Comparison of ENCODE assay signal across 20 mouse cellular contexts in the genomic region with DNA sequence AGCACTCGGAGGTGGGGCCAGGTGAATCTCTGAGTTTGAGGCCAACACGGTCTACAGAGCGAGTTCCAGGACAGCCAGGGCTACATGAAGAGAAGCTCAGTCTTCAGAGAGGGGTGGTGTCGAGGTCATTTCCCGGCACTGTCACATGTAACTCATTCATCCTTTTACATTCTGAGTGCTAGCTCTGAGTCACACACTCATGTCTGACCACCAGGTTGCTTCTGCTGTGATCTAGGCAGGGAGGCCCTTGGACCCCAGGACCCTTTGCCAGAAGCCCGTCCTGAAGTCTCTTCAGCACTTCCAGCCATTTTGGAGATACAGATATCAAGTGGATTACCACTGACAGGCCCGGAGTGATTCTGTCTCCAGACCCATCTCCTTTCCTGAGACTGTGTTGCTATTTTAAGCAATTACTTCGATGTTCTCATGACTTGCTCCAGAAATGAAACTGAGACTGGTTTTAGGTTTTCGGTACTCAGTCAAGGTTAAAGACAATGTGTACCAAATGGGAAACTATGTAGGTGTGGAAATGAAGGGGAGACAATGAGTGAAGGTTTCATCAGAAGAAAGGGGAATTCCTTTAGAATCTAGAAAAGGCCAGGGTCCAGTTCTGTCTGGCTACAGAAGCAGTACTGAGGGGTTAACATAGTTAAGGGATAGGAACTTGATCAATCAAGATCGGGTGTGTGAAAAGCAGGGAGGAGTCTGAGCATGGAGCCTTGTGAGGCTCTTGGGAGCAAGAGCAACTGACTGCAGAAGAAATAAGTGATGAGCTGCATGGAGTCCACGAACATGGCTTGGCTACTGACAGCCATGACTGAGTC. TPM values are rescaled to one million over a fixed set of nuclear protein-coding genes. Genes with fewer than 3 reads are reported as not detected.
A peak's percentile ranks its signal among the peaks of the same experiment; 100 is the strongest.
DNase-seq lines count a peak whose midpoint lies in the region; ATAC-seq and TF ChIP-seq lines count a peak whose summit lies in the region.
"Had no signal": no experiment of that assay in that cellular context is flagged by ENCODE, and none has a peak within 500 bp of the region (broad histone marks: within the 10 kb centered on the region; RNA-seq: fewer than 3 reads in every experiment).

No protein-coding gene starts in this region.

- H3K4me1 ChIP-seq in heart, postnatal 0 days (ENCODE audit: control insufficient read depth, insufficient read depth): peaks cover 29% of the 10 kb centered on the region
- H3K4me1 ChIP-seq in thymus, adult 2 months (replicated peaks; ENCODE audit: control insufficient read depth, insufficient read depth, low read length): peaks cover 37% of the 10 kb centered on the region
- peaks cover 17% of the 10 kb centered on the region; the same call in 1 of the 2 replicates for H3K4me1 ChIP-seq in small intestine, adult 2 months (ENCODE audit: control insufficient read depth, insufficient read depth, insufficient read length, low read length)
- H3K4me1 ChIP-seq: embryonic facial prominence, embryonic 12.5 days had no signal

- no peaks in the 10 kb centered on the region for H3K9me3 ChIP-seq in heart, postnatal 0 days (replicated peaks; ENCODE audit: control insufficient read depth, low read length)
- H3K9me3 ChIP-seq: embryonic facial prominence, embryonic 12.5 days; forebrain, embryonic 10.5 days; G1E had no signal

- TF ChIP-seq POLR2A in thymus, adult 2 months (IDR thresholded peaks at IDR 0.05; ENCODE audit: control insufficient read depth, extremely low read depth, insufficient read depth, low read length, poor library complexity): no peak
- TF ChIP-seq POLR2A in small intestine, adult 2 months (IDR thresholded peaks at IDR 0.05; ENCODE audit: low read depth, low read length): no peak

- DNase-seq in adrenal gland, adult (ENCODE audit: inconsistent age in 2 of 2, low spot score in 1 of 2): peak; percentile 46 to 75
- DNase-seq in adrenal gland, postnatal 36 days: no peak
- no peak for DNase-seq in heart, postnatal 0 days (ENCODE audit: low spot score)
- no peak for DNase-seq in heart, postnatal 10 days
- DNase-seq in thymus, adult 2 months: no peak
- DNase-seq in thymus, postnatal 14 days: no peak
- DNase-seq in left cerebral cortex, adult 9 months (ENCODE audit: low spot score in 2 of 2): no peak
- DNase-seq: cerebellum, adult 11 months; lung, postnatal 14 days; midbrain, embryonic 14.5 days had no signal

- intact Hi-C loops in heart, postnatal 10 days (cut with DNase I): no loop called here

- H3K9ac ChIP-seq in heart, postnatal 0 days (replicated peaks; ENCODE audit: low read depth, low read length): no peak overlapping the region
- H3K9ac ChIP-seq: embryonic facial prominence, embryonic 12.5 days; liver, embryonic 14.5 days had no signal

- TF ChIP-seq CTCF in heart, postnatal 0 days (IDR thresholded peaks at IDR 0.05; ENCODE audit: low read depth): no peak
- no peak for TF ChIP-seq CTCF in thymus, adult 2 months (IDR thresholded peaks at IDR 0.05; ENCODE audit: borderline replicate concordance, control insufficient read depth, extremely low read depth, insufficient read depth, low read length, poor library complexity)
- TF ChIP-seq CTCF in small intestine, adult 2 months (IDR thresholded peaks at IDR 0.05; ENCODE audit: extremely low read depth, insufficient read length, insufficient replicate concordance, low read depth, low read length): no peak

- H3K4me3 ChIP-seq in heart, postnatal 0 days (ENCODE audit: low read depth, low read length): no peak overlapping the region
- no peak overlapping the region for H3K4me3 ChIP-seq in thymus, adult 2 months (ENCODE audit: control insufficient read depth, insufficient read depth, low read length)
- no peak overlapping the region for H3K4me3 ChIP-seq in small intestine, adult 2 months (ENCODE audit: low read depth, low read length)
- H3K4me3 ChIP-seq: embryonic facial prominence, embryonic 12.5 days; forebrain, embryonic 10.5 days had no signal

- no peaks in the 10 kb centered on the region for H3K27me3 ChIP-seq in heart, postnatal 0 days (ENCODE audit: control insufficient read depth, insufficient read depth, low read length)
- no peaks in the 10 kb centered on the region for H3K27me3 ChIP-seq in thymus, adult 2 months (ENCODE audit: control insufficient read depth, insufficient read depth, low read length)
- no peaks in the 10 kb centered on the region for H3K27me3 ChIP-seq in small intestine, adult 2 months (ENCODE audit: control insufficient read depth, insufficient read depth, low read length)
- H3K27me3 ChIP-seq: embryonic facial prominence, embryonic 12.5 days had no signal

- no peak overlapping the region for H3K4me2 ChIP-seq in heart, postnatal 0 days (ENCODE audit: low read depth, low read length)
- H3K4me2 ChIP-seq: embryonic facial prominence, embryonic 12.5 days had no signal

- H3K27ac ChIP-seq in heart, postnatal 0 days (ENCODE audit: low read depth): peak overlapping the region; percentile 19
- peak overlapping the region; percentile 72 for H3K27ac ChIP-seq in thymus, adult 2 months (ENCODE audit: control insufficient read depth, insufficient read depth, low read length)
- peak overlapping the region; percentile 6; the same call in 1 of the 2 replicates for H3K27ac ChIP-seq in small intestine, adult 2 months (ENCODE audit: insufficient read depth, low read depth, low read length)
- H3K27ac ChIP-seq: embryonic facial prominence, embryonic 12.5 days; forebrain, embryonic 10.5 days; liver, embryonic 14.5 days had no signal

- peaks cover 12% of the 10 kb centered on the region for H3K36me3 ChIP-seq in heart, postnatal 0 days (replicated peaks; ENCODE audit: control insufficient read depth, insufficient read depth, low read length)
- peaks cover 22% of the 10 kb centered on the region for H3K36me3 ChIP-seq in thymus, adult 2 months (ENCODE audit: control insufficient read depth, insufficient read depth, low read length)
- H3K36me3 ChIP-seq in small intestine, adult 2 months (ENCODE audit: control insufficient read depth, insufficient read depth, low read length): peaks cover 34% of the 10 kb centered on the region

- no peak for TF ChIP-seq EP300 in heart, postnatal 0 days (IDR thresholded peaks at IDR 0.05; ENCODE audit: low read depth)

- ATAC-seq in heart, postnatal 0 days (ENCODE audit: insufficient read depth, low read depth): no peak; the same call in 1 of the 2 replicates

- WGBS in heart, postnatal 0 days: 57% methylated on average over 11 of the region's 11 CpGs
- 72% methylated on average over 11 of the region's 11 CpGs for WGBS in thymus, adult 2 months
- WGBS in small intestine, adult 2 months: 74% methylated on average over 11 of the region's 11 CpGs

RNA-seq across cellular contexts. Expression of gene Cflar, which starts 11.0 kb away (rescaled TPM):
- total RNA-seq in adrenal gland, postnatal 36 days (2021): 100 to 1,000 TPM; 110 to 114 TPM
- total RNA-seq in heart, postnatal 0 days (2014; rRNA removed; ENCODE audit: low replicate concordance): 44.4 and 102 TPM in 2 replicates
- 49.8 and 53.6 TPM in 2 replicates for polyA plus RNA-seq in heart, postnatal 0 days (2015; fragmentation: Nextera tagmentation; extraction: Ambion mirVana)
- total RNA-seq in heart, postnatal 10 days (2021): 10 to 100 TPM; 65.7 to 68.1 TPM
- polyA plus RNA-seq in thymus, adult 2 months (2012; rRNA removed): 78.4 and 83.9 TPM in 2 replicates
- polyA plus RNA-seq in small intestine, adult 2 months (2012; rRNA removed): 9.8 and 29.5 TPM in 2 replicates

RNA-seq across cellular contexts. Expression of gene Als2cr12, which starts 26.5 kb away (rescaled TPM):
- total RNA-seq in adrenal gland, postnatal 36 days (2021): 1 to 10 TPM in 1 of 2 experiments, under 1 TPM in 1; 0.86 to 3.0 TPM
- total RNA-seq in heart, postnatal 0 days (2014; rRNA removed; ENCODE audit: low replicate concordance): not detected in 2 replicates
- not detected in 2 replicates for polyA plus RNA-seq in heart, postnatal 0 days (2015; fragmentation: Nextera tagmentation; extraction: Ambion mirVana)
- total RNA-seq in heart, postnatal 10 days (2021): under 1 TPM in 1 of 2 experiments, not detected in 1; 0.60 TPM
- polyA plus RNA-seq in thymus, adult 2 months (2012; rRNA removed): 0.16 and 0.37 TPM in 2 replicates
- polyA plus RNA-seq in small intestine, adult 2 months (2012; rRNA removed): 0.06 and 0.47 TPM in 2 replicates
- total RNA-seq: heart, adult 18-20 months; hematopoietic stem cell, adult 5-6 weeks; left cerebral cortex, adult 8-10 months had no signal
- polyA plus RNA-seq: embryonic facial prominence, embryonic 12.5 days; forebrain, embryonic 10.5 days; G1E; intestine, embryonic 14.5 days; liver, embryonic 14.5 days; midbrain, embryonic 14.5 days; neural tube, embryonic 11.5 days had no signal

Comparison
In these comparisons a context has a peak if more than half of its experiments do, and no peak if none do; other contexts are left out.
1. DNase-seq: peak in adrenal gland, adult (2 of 2); none in adrenal gland, postnatal 36 days (0 of 2), heart, postnatal 0 days (single experiment), heart, postnatal 10 days (0 of 2), thymus, adult 2 months (single experiment), thymus, postnatal 14 days (single experiment) and left cerebral cortex, adult 9 months (0 of 2).
2. H3K27ac ChIP-seq: peak in every context shown above with its lines; median percentile 72 in thymus, adult 2 months; 19 in heart, postnatal 0 days; 6 in small intestine, adult 2 months.